Comparison of ENCODE assay signal across 18 mouse cellular contexts in genomic region chr2:180202805-180203204, GRCm38 (mm10). TPM values are rescaled to one million over a fixed set of nuclear protein-coding genes. Genes with fewer than 3 reads are reported as not detected.
DNase-seq lines count a peak whose midpoint lies in the region; ATAC-seq and TF ChIP-seq lines count a peak whose summit lies in the region.
"Had no signal": no experiment of that assay in that cellular context is flagged by ENCODE, and none has a peak within 500 bp of the region (broad histone marks: within the 10 kb centered on the region; RNA-seq: fewer than 3 reads in every experiment).

No protein-coding gene starts in this region.

- H3K9me3 ChIP-seq in lung, postnatal 0 days (ENCODE audit: low read length), result no peaks in the 10 kb centered on the region
- no peaks in the 10 kb centered on the region for H3K9me3 ChIP-seq in stomach, postnatal 0 days (ENCODE audit: control insufficient read depth, low read length)
- H3K9me3 ChIP-seq: forebrain, embryonic 15.5 days; limb, embryonic 15.5 days; neural tube, embryonic 13.5 days had no signal

- H3K27ac ChIP-seq in lung, postnatal 0 days (ENCODE audit: low read length), result peak overlapping the region; percentile 85
- H3K27ac ChIP-seq in stomach, postnatal 0 days (replicated peaks), result no peak overlapping the region
- H3K27ac ChIP-seq: forebrain, embryonic 15.5 days; gastrocnemius, adult 2 months; limb, embryonic 15.5 days; neural tube, embryonic 13.5 days had no signal

- H3K27me3 ChIP-seq in lung, postnatal 0 days (replicated peaks; ENCODE audit: insufficient read depth, low read length), result no peaks in the 10 kb centered on the region
- H3K27me3 ChIP-seq in stomach, postnatal 0 days (ENCODE audit: control insufficient read depth, insufficient read depth, low read length), result no peaks in the 10 kb centered on the region
- H3K27me3 ChIP-seq: forebrain, embryonic 15.5 days; limb, embryonic 15.5 days; neural tube, embryonic 13.5 days had no signal

- no peak overlapping the region for H3K9ac ChIP-seq in lung, postnatal 0 days (replicated peaks; ENCODE audit: low read depth)
- no peak overlapping the region for H3K9ac ChIP-seq in stomach, postnatal 0 days (ENCODE audit: low read length)
- H3K9ac ChIP-seq: forebrain, embryonic 15.5 days; limb, embryonic 15.5 days; neural tube, embryonic 13.5 days had no signal

- TF ChIP-seq EP300 in lung, postnatal 0 days (IDR thresholded peaks at IDR 0.05), result peak; percentile 81
- no peak for TF ChIP-seq EP300 in stomach, postnatal 0 days (optimal IDR thresholded peaks at IDR 0.05)

- no peak overlapping the region for H3K4me3 ChIP-seq in lung, adult 2 months (replicated peaks; ENCODE audit: extremely low read depth, low read depth, low read length)
- no peak overlapping the region for H3K4me3 ChIP-seq in lung, postnatal 0 days (ENCODE audit: low read depth, low read length)
- H3K4me3 ChIP-seq in stomach, postnatal 0 days (ENCODE audit: low read depth, low read length), result no peak overlapping the region
- H3K4me3 ChIP-seq: forebrain, embryonic 15.5 days; gastrocnemius, adult 2 months; limb, embryonic 15.5 days; neural tube, embryonic 13.5 days had no signal

- WGBS in lung, adult 2 months, result 46% methylated on average over 10 of the region's 10 CpGs
- 37% methylated on average over 10 of the region's 10 CpGs for WGBS in lung, postnatal 0 days
- 65% methylated on average over 10 of the region's 10 CpGs for WGBS in stomach, postnatal 0 days

- no peaks in the 10 kb centered on the region for H3K4me1 ChIP-seq in lung, adult 2 months (ENCODE audit: control insufficient read depth, insufficient read depth, low read length)
- H3K4me1 ChIP-seq in lung, postnatal 0 days (ENCODE audit: insufficient read depth, low read depth, low read length), result no peaks in the 10 kb centered on the region
- no peaks in the 10 kb centered on the region for H3K4me1 ChIP-seq in stomach, postnatal 0 days (replicated peaks; ENCODE audit: control insufficient read depth, insufficient read depth)

- TF ChIP-seq CTCF in lung, adult 2 months (IDR thresholded peaks at IDR 0.05; ENCODE audit: insufficient read depth, low read length), result no peak
- no peak for TF ChIP-seq CTCF in lung, postnatal 0 days (IDR thresholded peaks at IDR 0.05)
- TF ChIP-seq CTCF in stomach, postnatal 0 days (IDR thresholded peaks at IDR 0.05; ENCODE audit: low read depth), result peak; percentile 19; the same call in 1 of the 2 replicates

- ATAC-seq in lung, postnatal 0 days, result peak; percentile 87
- ATAC-seq in stomach, postnatal 0 days (ENCODE audit: low FRiP score, low TSS enrichment), result no peak
- ATAC-seq: forebrain, embryonic 15.5 days; inflammation-experienced regulatory T-cells, adult 6 months had no signal

- H3K4me2 ChIP-seq in lung, postnatal 0 days (replicated peaks; ENCODE audit: low read depth, low read length), result no peak overlapping the region
- no peak overlapping the region for H3K4me2 ChIP-seq in stomach, postnatal 0 days (replicated peaks; ENCODE audit: low read depth)
- H3K4me2 ChIP-seq: forebrain, embryonic 15.5 days; limb, embryonic 15.5 days; neural tube, embryonic 13.5 days had no signal

- no peak for TF ChIP-seq POLR2A in lung, adult 2 months (IDR thresholded peaks at IDR 0.05; ENCODE audit: borderline replicate concordance, extremely low read depth, low read depth, low read length)

- DNase-seq in cerebellum, postnatal 14 days, result peak; percentile 56 to 63
- DNase-seq in cerebellum, adult 9-10 months, result no peak
- peak; percentile 56 to 74 for DNase-seq in lung, adult 18-20 months
- DNase-seq in lung, adult 2 months, result no peak
- DNase-seq in lung, postnatal 0 days (ENCODE audit: low spot score), result peak; percentile 89
- no peak for DNase-seq in stomach, postnatal 0 days (ENCODE audit: low spot score)
- no peak for DNase-seq in thymus, postnatal 36 days
- DNase-seq in adrenal gland, adult 18-20 months (ENCODE audit: low spot score in 2 of 2), result no peak
- DNase-seq: adrenal gland, postnatal 10 days; cerebellum, adult 8-10 months; gastrocnemius, adult 2 months; heart, postnatal 10 days; kidney, adult 9 months; thymus, postnatal 14 days had no signal

- H3K36me3 ChIP-seq in lung, postnatal 0 days (ENCODE audit: insufficient read depth, low read length), result peaks cover 41% of the 10 kb centered on the region
- H3K36me3 ChIP-seq in stomach, postnatal 0 days (ENCODE audit: control insufficient read depth, insufficient read depth, low read length), result peaks cover 28% of the 10 kb centered on the region
- H3K36me3 ChIP-seq: forebrain, embryonic 15.5 days; neural tube, embryonic 13.5 days had no signal

RNA-seq across cellular contexts. Expression of gene Lama5, which starts 22.9 kb away (rescaled TPM):
- polyA plus RNA-seq in lung, adult 2 months (2012; rRNA removed), result 145 and 148 TPM in 2 replicates
- polyA plus RNA-seq in lung, postnatal 0 days (2015; fragmentation: Nextera tagmentation; extraction: Ambion mirVana), result 83.7 and 85.3 TPM in 2 replicates
- polyA plus RNA-seq in stomach, postnatal 0 days (2015; fragmentation: Nextera tagmentation; extraction: Ambion mirVana), result 29.7 and 34.9 TPM in 2 replicates
- total RNA-seq in adrenal gland, adult 18-20 months (2021), result 10 to 100 TPM; 31.5 to 61.3 TPM

RNA-seq across cellular contexts. Expression of gene Adrm1, which starts 31.5 kb away (rescaled TPM):
- 108 and 114 TPM in 2 replicates for polyA plus RNA-seq in lung, adult 2 months (2012; rRNA removed)
- 119 and 136 TPM in 2 replicates for polyA plus RNA-seq in lung, postnatal 0 days (2015; fragmentation: Nextera tagmentation; extraction: Ambion mirVana)
- polyA plus RNA-seq in stomach, postnatal 0 days (2015; fragmentation: Nextera tagmentation; extraction: Ambion mirVana), result 141 TPM in 2 replicates
- 100 to 1,000 TPM; 179 to 198 TPM for total RNA-seq in adrenal gland, adult 18-20 months (2021)

RNA-seq across cellular contexts. Expression of gene Rps21, which starts 54.4 kb away (rescaled TPM):
- polyA plus RNA-seq in lung, adult 2 months (2012; rRNA removed), result 2,052 and 2,661 TPM in 2 replicates
- polyA plus RNA-seq in lung, postnatal 0 days (2015; fragmentation: Nextera tagmentation; extraction: Ambion mirVana), result 418 and 453 TPM in 2 replicates
- 604 and 680 TPM in 2 replicates for polyA plus RNA-seq in stomach, postnatal 0 days (2015; fragmentation: Nextera tagmentation; extraction: Ambion mirVana)
- total RNA-seq in adrenal gland, adult 18-20 months (2021), result 100 to 1,000 TPM; 777 to 810 TPM

Comparison
In these comparisons a context has a peak if more than half of its experiments do, and no peak if none do; other contexts are left out.
1. DNase-seq: peak in cerebellum, postnatal 14 days (2 of 2), lung, adult 18-20 months (2 of 2) and lung, postnatal 0 days (single experiment); none in cerebellum, adult 9-10 months (single experiment), lung, adult 2 months (single experiment), stomach, postnatal 0 days (single experiment), thymus, postnatal 36 days (0 of 2) and adrenal gland, adult 18-20 months (0 of 2).